Mouse (Mus musculus) naive thymus-derived CD4-positive, alpha-beta T cell, adult 5 months (primary cell): ENCODE data around the gene Cryab. TPM values are rescaled to one million over a fixed set of nuclear protein-coding genes. Genes with fewer than 3 reads are reported as not detected.

Experiments
- polyA plus RNA-seq: library from polyadenylated mRNA; unstranded; fragments of 100-300 nt; shearing (Covaris generic); gene quantifications from one replicate; pipeline ENCODE4 v1.2.1, GENCODE M21; 2017

Cryab gene
- polyA plus RNA-seq: not detected

DNA sequence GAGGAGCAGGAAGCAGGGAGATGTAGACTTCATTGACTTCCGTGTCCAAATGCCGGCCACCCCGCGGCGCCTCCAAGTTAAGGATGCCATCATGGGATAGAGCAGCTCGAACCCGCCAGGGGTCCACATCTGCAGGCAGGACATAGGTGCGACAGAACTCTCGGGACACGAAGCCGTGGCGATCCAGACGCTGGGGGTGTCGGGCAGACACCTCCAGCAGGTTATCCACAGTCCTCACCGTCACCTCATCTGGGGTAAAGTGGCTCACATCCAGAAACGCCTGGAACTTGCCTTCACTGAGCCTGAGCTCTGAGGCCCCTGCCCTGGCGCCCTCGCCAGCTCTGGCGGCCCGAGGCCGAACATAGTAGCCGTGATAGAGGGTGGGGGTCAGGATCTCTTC, at the start of gene Cryab:
TSS of gene Cryab (plus strand) at position 3 of the 400 bp plus-strand sequence.

DNA sequence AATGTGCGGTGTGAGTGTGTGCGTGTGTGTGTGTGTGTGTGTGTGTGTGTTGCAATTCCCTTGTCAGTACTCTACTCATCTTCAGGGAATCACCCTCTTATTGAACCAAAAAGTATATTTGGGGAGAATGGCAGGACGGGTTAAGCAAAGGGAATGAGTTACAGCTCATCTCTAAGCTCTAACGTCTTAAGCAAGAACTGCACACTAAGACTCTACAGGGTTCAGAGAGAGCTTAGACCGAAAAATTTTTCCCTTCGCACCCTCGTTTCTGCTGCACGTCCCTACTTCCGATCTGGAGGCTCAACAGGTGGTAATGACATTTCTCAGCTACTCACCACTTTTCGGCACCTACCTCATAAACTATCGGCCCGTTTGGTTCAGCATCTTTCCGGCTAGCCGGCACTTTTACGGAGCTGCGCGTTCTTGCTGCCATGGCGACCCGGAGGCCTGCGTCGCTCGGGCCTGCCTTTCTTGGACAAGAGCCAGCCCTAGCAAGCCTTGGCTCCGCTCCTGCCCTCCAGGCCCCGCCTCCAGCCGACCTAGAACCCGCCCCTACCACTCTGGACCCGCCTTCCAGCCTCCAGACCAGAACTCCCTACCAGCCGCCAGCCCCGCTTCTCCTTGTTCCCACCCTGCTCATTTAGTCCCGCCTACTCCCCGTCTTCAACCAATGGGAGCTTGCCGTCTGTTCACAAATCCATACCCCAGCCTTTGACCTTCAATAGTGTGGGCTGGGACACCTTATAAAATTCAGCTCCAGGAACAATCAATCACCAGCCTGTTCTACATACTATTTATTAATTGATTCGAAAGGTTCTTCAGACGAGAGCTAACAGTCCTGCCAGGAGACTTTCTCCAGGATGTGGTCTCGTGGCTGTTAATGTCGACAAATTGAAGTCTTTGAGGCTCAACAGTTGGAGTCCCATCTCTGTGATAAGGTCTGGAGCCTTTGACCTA, 11.9 kb upstream of the Cryab start, which contains the start of gene Dixdc1:
TSS of gene Dixdc1 (minus strand) at position 604 of the 957 bp plus-strand sequence.

DNA sequence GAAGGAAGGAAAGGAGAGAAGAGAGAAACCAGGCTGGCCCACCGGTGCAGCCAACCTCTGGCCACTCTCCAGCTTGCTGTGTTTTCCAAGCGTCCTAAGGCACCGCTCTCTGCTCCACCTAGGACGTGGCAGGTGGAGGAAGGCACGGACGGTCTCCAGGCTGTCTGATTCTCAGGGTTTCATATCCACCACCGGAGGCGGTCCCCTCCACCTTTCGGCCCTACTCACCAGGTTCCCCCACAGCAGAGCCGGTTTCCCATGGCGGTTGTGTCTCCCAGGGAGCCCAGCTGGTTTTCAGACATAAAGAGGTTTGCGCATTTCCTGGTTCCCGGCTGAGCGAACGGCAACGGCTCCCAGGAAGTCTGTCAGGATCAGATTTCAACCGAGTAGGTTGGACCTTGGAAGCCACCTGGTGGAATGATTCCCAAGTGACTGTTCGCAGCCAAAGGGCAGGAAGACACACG, 4.9 kb upstream of the Cryab start, which contains the start of gene 2310030G06Rik:
TSS of gene 2310030G06Rik (minus strand) at position 323 of the 464 bp plus-strand sequence.

DNA sequence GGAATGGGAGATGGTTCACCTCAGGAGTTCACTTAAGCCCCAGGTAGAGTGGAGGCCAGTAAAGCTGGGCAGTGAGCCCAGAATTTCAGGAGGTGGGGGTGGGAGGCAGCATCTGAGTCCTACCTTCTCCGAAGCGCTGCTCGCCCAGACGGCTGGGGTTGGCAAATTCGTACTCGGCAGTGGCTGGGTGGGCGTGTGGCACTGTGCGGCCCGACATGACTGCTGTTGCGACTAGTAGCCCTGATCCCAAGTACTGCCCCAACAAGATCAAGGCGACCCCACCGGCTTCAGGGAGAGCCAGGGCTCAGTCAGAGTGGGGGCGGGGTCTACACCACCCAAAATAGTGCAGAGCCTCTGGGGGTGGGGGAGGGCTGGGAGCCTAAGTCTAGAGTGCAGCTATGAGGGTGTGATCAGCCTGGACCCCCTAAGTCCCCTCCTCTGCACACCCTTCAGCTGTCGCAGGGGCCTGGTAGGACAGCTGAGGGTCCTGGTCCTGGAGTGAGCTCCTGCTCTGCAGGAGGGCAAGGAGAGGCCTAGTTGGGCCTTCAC, 1.0 kb downstream of the Cryab start, which contains the start of gene Hspb2:
TSS of gene Hspb2 (minus strand) at position 301 of the 549 bp plus-strand sequence.

DNA sequence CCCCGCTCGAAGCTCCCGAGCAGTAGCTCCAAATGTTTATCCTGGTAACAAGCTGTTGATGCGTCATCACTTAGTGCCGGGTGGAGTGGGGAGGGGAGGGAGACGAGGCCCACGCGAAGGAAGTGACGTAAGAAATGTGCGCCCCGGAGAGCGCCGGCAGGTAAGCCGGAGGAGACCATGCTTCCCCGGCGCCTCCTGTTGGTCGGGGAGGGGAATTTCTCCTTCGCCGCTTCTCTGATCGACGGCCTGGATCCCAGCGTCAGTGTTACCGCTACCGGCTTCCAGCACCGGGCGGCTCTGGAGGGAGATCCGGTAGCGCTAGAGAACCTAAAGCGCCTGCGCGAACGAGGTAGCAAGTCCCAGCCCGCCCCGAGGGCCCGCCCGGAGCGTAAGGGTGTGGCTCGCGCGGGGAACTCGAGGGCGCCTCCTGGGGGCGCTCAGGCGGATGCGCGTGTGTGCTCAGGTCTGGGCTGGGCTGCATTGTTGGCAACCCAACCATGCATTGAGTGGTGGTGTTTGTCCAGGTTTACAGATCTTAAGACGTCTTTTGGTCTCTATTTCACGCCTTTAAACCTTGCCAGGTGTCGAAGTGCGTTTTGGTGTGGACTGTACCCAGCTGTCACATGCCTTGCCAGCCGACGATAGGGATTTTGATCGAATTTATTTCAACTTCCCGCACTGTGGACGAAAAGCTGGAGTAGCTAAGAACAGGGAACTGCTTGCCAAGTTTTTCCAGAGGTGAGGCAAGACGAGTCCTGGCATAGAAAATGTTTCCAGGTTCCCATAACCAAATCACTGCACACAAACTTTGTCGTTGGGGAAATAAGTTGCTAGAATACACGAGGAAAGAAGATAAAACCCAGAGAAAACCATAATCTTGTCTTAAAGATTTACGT, 17.2 kb downstream of the Cryab start, which contains the start of gene Fdxacb1:
TSS of gene Fdxacb1 (plus strand) at position 130 of the 896 bp plus-strand sequence.

DNA sequence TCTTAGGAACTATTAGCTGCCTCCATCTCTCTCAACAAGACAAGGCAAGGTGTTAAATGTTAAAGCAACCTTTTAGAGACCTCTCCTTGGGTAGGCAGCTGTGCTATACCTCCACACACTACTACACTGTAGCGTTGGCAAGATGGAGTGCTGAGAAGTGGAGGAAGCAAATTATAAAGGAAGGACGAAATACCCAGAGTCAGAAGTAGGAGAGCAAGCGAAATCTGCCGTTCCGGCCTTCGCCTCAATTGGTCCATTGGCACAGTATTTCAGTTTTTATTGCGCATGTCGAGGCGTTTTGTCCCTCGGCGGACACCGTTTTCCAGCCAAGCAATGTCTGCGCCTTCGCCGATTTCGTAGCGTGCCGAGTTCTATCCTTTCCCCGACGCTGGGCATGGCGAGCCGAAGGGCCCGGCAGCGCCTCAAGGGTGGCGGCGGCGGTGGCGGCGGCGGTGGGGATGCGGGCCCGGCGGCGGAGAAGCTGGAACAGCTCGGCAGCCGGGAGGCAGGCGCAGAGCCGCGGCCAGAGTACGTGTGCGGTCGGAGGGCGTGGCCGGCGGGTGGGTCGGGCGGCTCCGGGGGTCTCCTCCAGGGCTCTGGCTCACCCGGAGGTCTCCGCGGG, 24.0 kb downstream of the Cryab start, which contains the start of the genes Alg9 and 1110032A03Rik:
TSS of gene Alg9 (plus strand) at position 29 of the 622 bp plus-strand sequence.
TSS of gene 1110032A03Rik (minus strand) at position 530 of the 622 bp plus-strand sequence.

Other genes starting within 250 kb of the Cryab start
- 67.3 TPM for gene Pts, start 222.6 kb upstream of the Cryab start, polyA plus RNA-seq
- gene Il18, start 196.5 kb upstream of the Cryab start, polyA plus RNA-seq: not detected
- not detected for gene Bco2, start 196.1 kb upstream of the Cryab start, polyA plus RNA-seq
- not detected for gene Tex12, start 190.0 kb upstream of the Cryab start, polyA plus RNA-seq
- 121 TPM for gene Sdhd, start 147.5 kb upstream of the Cryab start, polyA plus RNA-seq
- gene Timm8b, start 147.4 kb upstream of the Cryab start, polyA plus RNA-seq: 60.8 TPM
- 0.45 TPM for gene Pih1d2, start 134.0 kb upstream of the Cryab start, polyA plus RNA-seq
- 24.3 TPM for gene Nkapd1, start 133.9 kb upstream of the Cryab start, polyA plus RNA-seq
- gene Dlat, start 91.5 kb upstream of the Cryab start, polyA plus RNA-seq: 37.1 TPM
- gene Dixdc1, start 11.8 kb upstream of the Cryab start, polyA plus RNA-seq: not detected
- gene 2310030G06Rik, start 4.8 kb upstream of the Cryab start, polyA plus RNA-seq: not detected
- not detected for gene Hspb2, start 1.0 kb downstream of the Cryab start, polyA plus RNA-seq
- gene Fdxacb1, start 16.9 kb downstream of the Cryab start, polyA plus RNA-seq: 7.6 TPM
- 22.7 TPM for gene Alg9, start 23.7 kb downstream of the Cryab start, polyA plus RNA-seq
- gene 1110032A03Rik, start 24.2 kb downstream of the Cryab start, polyA plus RNA-seq: 8.6 TPM
- 98.5 TPM for gene Ppp2r1b, start 94.0 kb downstream of the Cryab start, polyA plus RNA-seq